Mouse (Mus musculus) intestine, postnatal 0 days (tissue): ENCODE measurements at regions not wholly inside any gene's neighbourhood (a gene's known extent, or its start where the extent isn't known, plus 50 kb on each side); places are given as distances from the start of the nearest gene placed in this dataset.

Source experiments
- ATAC-seq: fragments of 200-750 bp; cut with Nextera tagmentation; 2 replicates; pipeline ENCODE4 v1.8.0; 2017; ENCODE audit warnings: mild to moderate bottlenecking, moderate TSS enrichment, moderate library complexity
- H3K27ac ChIP-seq: fragments of 300-500 bp; sonication (generic); 2 replicates; pipeline ENCODE4 v1.5.1; 2014; ENCODE audit warnings: mild to moderate bottlenecking, low read depth, low read length, moderate library complexity
- H3K27me3 ChIP-seq: fragments of 300-500 bp; sonication (generic); replicated peaks from 2 replicates; pipeline ENCODE4 v1.6.1; 2014; ENCODE audit warnings: low read length, mixed read lengths; ENCODE audit not compliant: control insufficient read depth, insufficient read depth
- H3K36me3 ChIP-seq: fragments of 300-500 bp; sonication (generic); 2 replicates; pipeline ENCODE4 v1.6.1; 2014; ENCODE audit warnings: mild to moderate bottlenecking, moderate library complexity; ENCODE audit not compliant: control insufficient read depth, insufficient read depth
- H3K4me1 ChIP-seq: fragments of 300-500 bp; sonication (generic); replicated peaks from 2 replicates; pipeline ENCODE4 v1.6.1; 2014; ENCODE audit warnings: antibody characterized with exemption, low read length, mixed read lengths; ENCODE audit not compliant: control insufficient read depth, insufficient read depth
- H3K4me2 ChIP-seq: fragments of 300-500 bp; sonication (generic); replicated peaks from 2 replicates; pipeline ENCODE4 v1.6.1; 2014; ENCODE audit warnings: low read depth, mild to moderate bottlenecking, moderate library complexity
- H3K4me3 ChIP-seq: fragments of 300-500 bp; sonication (generic); 2 replicates; pipeline ENCODE4 v1.5.1; 2014; ENCODE audit warnings: low read depth, low read length
- H3K9ac ChIP-seq: fragments of 300-500 bp; sonication (generic); 2 replicates; pipeline ENCODE4 v1.6.1; 2014; ENCODE audit warnings: mild to moderate bottlenecking, low read depth, low read length
- H3K9me3 ChIP-seq: fragments of 300-500 bp; sonication (generic); 2 replicates; pipeline ENCODE4 v1.6.1; 2016; ENCODE audit warnings: mixed run types; ENCODE audit not compliant: control insufficient read depth
- CTCF ChIP-seq: sonication (generic); IDR thresholded peaks from 2 replicates; pipeline ENCODE4 v1.5.1; 2016; ENCODE audit warnings: low read depth, mild to moderate bottlenecking, control low read depth, antibody characterized with exemption, moderate library complexity
- WGBS: fragments of 180-500 bp; shearing (Covaris S2); extraction: QIAGEN DNeasy Blood & Tissue Kit; methylation state at CpG from one replicate; pipeline ENCODE4 v1.1.7; 2014; 5-methylcytosine and 5-hydroxymethylcytosine counted together

GRCm38 (mm10) chr4:95269766-95270165 is 217.7 kb upstream of the Jun start:
- Histone ChIP-seq H3K27me3 (no peaks in the 10 kb centered on the region), H3K27ac (no peak overlapping the region), H3K4me3 (no peak overlapping the region), H3K36me3 (no peaks in the 10 kb centered on the region), H3K9ac (no peak overlapping the region), H3K4me1 (no peaks in the 10 kb centered on the region), H3K4me2 (no peak overlapping the region), H3K9me3 (no peaks in the 10 kb centered on the region)
- no peak for TF ChIP-seq CTCF
- ATAC-seq = no peak

- no peak for ATAC-seq
- no peaks in the 10 kb centered on the region for H3K36me3 ChIP-seq
- H3K9me3 ChIP-seq = no peaks in the 10 kb centered on the region
- 69% methylated on average over 1 of the region's 1 CpGs for WGBS
- TF ChIP-seq CTCF = no peak
- no peaks in the 10 kb centered on the region for H3K4me1 ChIP-seq
- no peak overlapping the region for H3K27ac ChIP-seq
- H3K27me3 ChIP-seq = no peaks in the 10 kb centered on the region
- no peak overlapping the region for H3K4me2 ChIP-seq
- no peak overlapping the region for H3K4me3 ChIP-seq
- no peak overlapping the region for H3K9ac ChIP-seq
These were observed 218.4 kb upstream of the Jun start for GRCm38 (mm10) chr4:95270389-95270788.

GRCm38 (mm10) chr4:95276231-95276630 is 224.2 kb upstream of the Jun start:
- no peak for ATAC-seq
- no peak overlapping the region for H3K27ac ChIP-seq
- TF ChIP-seq CTCF = no peak
- H3K9ac ChIP-seq = no peak overlapping the region
- no peak overlapping the region for H3K4me2 ChIP-seq
- H3K36me3 ChIP-seq = no peaks in the 10 kb centered on the region
- H3K9me3 ChIP-seq = no peaks in the 10 kb centered on the region
- H3K4me3 ChIP-seq = no peak overlapping the region
- 0 out of 2 replicates have a peak, but pooled peaks cover 8% of the 10 kb centered on the region for H3K4me1 ChIP-seq
- 66% methylated on average over 3 of the region's 3 CpGs for WGBS
- H3K27me3 ChIP-seq = no peaks in the 10 kb centered on the region

GRCm38 (mm10) chr4:95277989-95278713 is 226.1 kb upstream of the Jun start:
- Histone ChIP-seq H3K4me2 (peak overlapping the region; percentile 2), H3K36me3 (no peaks in the 10 kb centered on the region), H3K9me3 (no peaks in the 10 kb centered on the region), H3K4me1 (0 out of 2 replicates have a peak, but pooled peaks cover 8% of the 10 kb centered on the region), H3K4me3 (no peak overlapping the region), H3K27ac (no peak overlapping the region; the same call in 1 of the 2 replicates), H3K9ac (no peak overlapping the region), H3K27me3 (no peaks in the 10 kb centered on the region)
- 39% methylated on average over 11 of the region's 11 CpGs for WGBS
- no peak for ATAC-seq
- TF ChIP-seq CTCF = no peak

- Histone ChIP-seq H3K4me2 (peak overlapping the region; percentile 2), H3K4me3 (no peak overlapping the region), H3K4me1 (0 out of 2 replicates have a peak, but pooled peaks cover 8% of the 10 kb centered on the region), H3K9me3 (no peaks in the 10 kb centered on the region), H3K9ac (no peak overlapping the region), H3K36me3 (no peaks in the 10 kb centered on the region), H3K27ac (no peak overlapping the region; the same call in 1 of the 2 replicates), H3K27me3 (no peaks in the 10 kb centered on the region)
- no peak for ATAC-seq
- 21% methylated on average over 13 of the region's 13 CpGs for WGBS
- no peak for TF ChIP-seq CTCF
These were observed 226.7 kb upstream of the Jun start for GRCm38 (mm10) chr4:95278714-95279095.

- WGBS = 73% methylated on average over 2 of the region's 2 CpGs
- Histone ChIP-seq H3K36me3 (no peaks in the 10 kb centered on the region), H3K27me3 (no peaks in the 10 kb centered on the region), H3K9me3 (no peaks in the 10 kb centered on the region), H3K4me1 (0 out of 2 replicates have a peak, but pooled peaks cover 8% of the 10 kb centered on the region), H3K27ac (no peak overlapping the region), H3K4me3 (no peak overlapping the region), H3K9ac (no peak overlapping the region), H3K4me2 (no peak overlapping the region)
- ATAC-seq = no peak
- no peak for TF ChIP-seq CTCF
These were observed 227.2 kb upstream of the Jun start for GRCm38 (mm10) chr4:95279200-95279599.
